Mouse (Mus musculus): ENCODE results near the gene Tmem199. TPM values are rescaled to one million over a fixed set of nuclear protein-coding genes. Genes with fewer than 3 reads are reported as not detected.
"Not testable (repeated sequence)": the region's sequence is repeated elsewhere in the genome, so short reads cannot be mapped to it uniquely, and the experiment has no call there.

Tmem199 gene
- polyA plus RNA-seq, 1 experiment from 2014 or later: 61.9 TPM

DNA sequence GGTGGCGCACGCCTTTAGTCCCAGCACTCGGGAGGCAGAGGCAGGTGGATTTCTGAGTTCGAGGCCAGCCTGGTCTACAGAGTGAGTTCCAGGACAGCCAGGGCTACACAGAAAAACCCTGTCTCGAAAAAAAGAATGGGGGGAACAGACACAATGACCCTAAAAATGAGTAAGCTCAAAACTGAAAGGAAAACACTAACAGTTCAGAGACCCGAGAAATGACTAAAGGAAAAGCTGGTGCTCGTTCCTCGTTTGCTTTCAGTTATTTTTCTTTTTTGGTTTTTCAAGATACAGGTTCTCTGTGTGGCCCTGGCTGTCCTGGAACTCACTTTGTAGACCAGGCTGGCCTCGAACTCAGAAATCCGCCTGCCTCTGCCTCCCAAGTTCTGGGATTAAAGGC, 19.5 kb upstream of the Tmem199 start:
- not testable (repeated sequence) for H3K4me3 ChIP-seq (ENCODE audit: low read depth, low read length); H3K27me3 ChIP-seq (replicated peaks; ENCODE audit: control insufficient read depth, insufficient read depth, low read length); H3K4me1 ChIP-seq (replicated peaks; ENCODE audit: control insufficient read depth, insufficient read depth, low read length); H3K4me2 ChIP-seq; H3K9me3 ChIP-seq (ENCODE audit: control insufficient read depth, low read length); DNase-seq (ENCODE audit: low spot score); H3K9ac ChIP-seq (ENCODE audit: low read depth, low read length); H3K27ac ChIP-seq (ENCODE audit: low read depth, low read length); ATAC-seq (replicated peaks; ENCODE audit: low FRiP score)
- WGBS: 84% methylated on average over 10 of the region's 10 CpGs
- peaks cover 16% of the 10 kb centered on the region for H3K36me3 ChIP-seq (ENCODE audit: control insufficient read depth, insufficient read depth, low read length)

DNA sequence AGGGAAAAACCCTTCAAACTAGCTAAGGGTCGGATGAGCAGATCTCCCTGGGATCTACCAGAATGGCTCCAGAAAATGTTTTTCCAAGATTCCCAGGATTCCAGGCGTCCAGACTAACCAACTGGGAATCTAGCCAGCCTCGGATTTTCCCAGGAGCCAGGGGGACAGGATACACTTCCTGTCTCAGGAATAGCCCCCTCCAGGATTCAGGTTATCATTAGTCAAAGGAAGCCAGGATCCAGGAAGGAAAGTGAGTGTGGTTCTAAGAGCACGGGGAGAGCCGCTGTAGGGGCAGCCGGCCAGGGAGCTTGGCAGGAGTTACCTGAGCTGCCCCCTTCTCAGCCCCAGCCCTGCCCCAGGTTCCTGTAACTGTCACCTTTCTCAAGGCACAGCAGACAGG, 19.1 kb upstream of the Tmem199 start:
- no peak overlapping the region for H3K4me2 ChIP-seq
- no peak for ATAC-seq (replicated peaks; ENCODE audit: low FRiP score)
- no peak overlapping the region for H3K4me3 ChIP-seq (ENCODE audit: low read depth, low read length)
- H3K27ac ChIP-seq (ENCODE audit: low read depth, low read length): no peak overlapping the region; the same call in 1 of the 2 replicates
- H3K36me3 ChIP-seq (ENCODE audit: control insufficient read depth, insufficient read depth, low read length): peaks cover 16% of the 10 kb centered on the region
- DNase-seq (ENCODE audit: low spot score): no peak
- H3K9me3 ChIP-seq (ENCODE audit: control insufficient read depth, low read length): no peaks in the 10 kb centered on the region
- no peak overlapping the region for H3K9ac ChIP-seq (ENCODE audit: low read depth, low read length)
- WGBS: 69% methylated on average over 6 of the region's 6 CpGs
- peaks cover 10% of the 10 kb centered on the region; the same call in 1 of the 2 replicates for H3K4me1 ChIP-seq (replicated peaks; ENCODE audit: control insufficient read depth, insufficient read depth, low read length)
- no peaks in the 10 kb centered on the region for H3K27me3 ChIP-seq (replicated peaks; ENCODE audit: control insufficient read depth, insufficient read depth, low read length)

GRCm38 (mm10) chr11:78530001-78530400, 18.0 kb upstream of the Tmem199 start:
- Histone ChIP-seq H3K4me2 (no peak overlapping the region), H3K27ac (ENCODE audit: low read depth, low read length) (no peak overlapping the region; the same call in 1 of the 2 replicates), H3K9me3 (ENCODE audit: control insufficient read depth, low read length) (no peaks in the 10 kb centered on the region), H3K36me3 (ENCODE audit: control insufficient read depth, insufficient read depth, low read length) (peaks cover 19% of the 10 kb centered on the region), H3K4me3 (ENCODE audit: low read depth, low read length) (no peak overlapping the region), H3K27me3 (replicated peaks; ENCODE audit: control insufficient read depth, insufficient read depth, low read length) (no peaks in the 10 kb centered on the region), H3K9ac (ENCODE audit: low read depth, low read length) (no peak overlapping the region), H3K4me1 (replicated peaks; ENCODE audit: control insufficient read depth, insufficient read depth, low read length) (peaks cover 5% of the 10 kb centered on the region; the same call in 1 of the 2 replicates)
- no peak for ATAC-seq (replicated peaks; ENCODE audit: low FRiP score)
- DNase-seq (ENCODE audit: low spot score): no peak
- WGBS: 89% methylated on average over 12 of the region's 12 CpGs

DNA sequence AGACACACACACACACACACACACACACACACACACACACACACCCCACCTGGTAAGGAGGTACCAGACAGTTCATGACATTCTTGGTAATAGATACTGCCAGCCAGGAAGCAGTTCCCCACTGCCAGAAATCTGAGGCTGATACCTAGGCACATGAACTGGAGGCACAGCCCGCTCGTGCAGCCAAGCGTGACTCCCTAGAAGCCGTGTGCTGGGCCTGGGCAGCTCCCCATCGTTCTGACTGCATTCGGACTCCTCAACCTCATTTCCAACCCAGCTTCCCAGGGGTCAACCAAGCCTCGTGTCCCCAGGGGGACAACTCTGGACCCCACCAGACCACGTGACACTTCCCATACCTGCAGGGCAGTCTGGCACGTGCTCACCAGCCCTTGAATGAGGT, 16.7 kb upstream of the Tmem199 start:
- Histone ChIP-seq H3K27ac (ENCODE audit: low read depth, low read length) (no peak overlapping the region), H3K9ac (ENCODE audit: low read depth, low read length) (no peak overlapping the region), H3K4me1 (replicated peaks; ENCODE audit: control insufficient read depth, insufficient read depth, low read length) (no peaks in the 10 kb centered on the region), H3K36me3 (ENCODE audit: control insufficient read depth, insufficient read depth, low read length) (peaks cover 25% of the 10 kb centered on the region), H3K4me3 (ENCODE audit: low read depth, low read length) (no peak overlapping the region), H3K4me2 (no peak overlapping the region), H3K27me3 (replicated peaks; ENCODE audit: control insufficient read depth, insufficient read depth, low read length) (no peaks in the 10 kb centered on the region), H3K9me3 (ENCODE audit: control insufficient read depth, low read length) (no peaks in the 10 kb centered on the region)
- ATAC-seq (replicated peaks; ENCODE audit: low FRiP score) (no peak), DNase-seq (ENCODE audit: low spot score) (no peak)
- 86% methylated on average over 9 of the region's 9 CpGs for WGBS

DNA sequence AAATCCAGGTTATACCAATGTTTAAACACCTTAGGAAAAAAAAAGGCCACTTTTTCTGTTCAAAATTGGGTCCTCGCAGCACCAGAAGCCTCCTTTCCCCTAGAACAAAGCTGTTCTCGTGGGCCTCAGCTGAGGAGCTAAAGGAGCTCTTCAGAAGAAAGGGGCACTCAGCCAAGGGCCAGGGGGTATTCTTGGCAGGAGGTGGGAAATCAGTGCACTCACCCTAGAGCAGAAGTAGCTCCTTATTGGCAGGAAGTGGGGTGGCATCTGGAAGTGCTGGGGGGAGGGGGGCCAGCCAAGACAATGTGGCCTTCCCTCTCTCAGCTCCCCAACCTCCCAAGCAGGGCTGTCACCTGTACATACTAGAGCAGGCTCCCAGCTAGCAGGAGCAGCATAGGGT, 12.9 kb upstream of the Tmem199 start:
- 91% methylated on average over 2 of the region's 2 CpGs for WGBS
- ATAC-seq (replicated peaks; ENCODE audit: low FRiP score): no peak
- H3K36me3 ChIP-seq (ENCODE audit: control insufficient read depth, insufficient read depth, low read length): peaks cover 47% of the 10 kb centered on the region

GRCm38 (mm10) chr11:78523241-78523955, 11.4 kb upstream of the Tmem199 start:
- DNase-seq (ENCODE audit: low spot score): no peak
- no peak for ATAC-seq (replicated peaks; ENCODE audit: low FRiP score)
- Histone ChIP-seq H3K9ac (ENCODE audit: low read depth, low read length) (no peak overlapping the region), H3K36me3 (ENCODE audit: control insufficient read depth, insufficient read depth, low read length) (peaks cover 42% of the 10 kb centered on the region), H3K27ac (ENCODE audit: low read depth, low read length) (no peak overlapping the region), H3K4me2 (no peak overlapping the region), H3K27me3 (replicated peaks; ENCODE audit: control insufficient read depth, insufficient read depth, low read length) (no peaks in the 10 kb centered on the region), H3K4me3 (ENCODE audit: low read depth, low read length) (no peak overlapping the region), H3K9me3 (ENCODE audit: control insufficient read depth, low read length) (no peaks in the 10 kb centered on the region), H3K4me1 (replicated peaks; ENCODE audit: control insufficient read depth, insufficient read depth, low read length) (no peaks in the 10 kb centered on the region)
- WGBS: 91% methylated on average over 9 of the region's 9 CpGs

More for the DNA sequence above, 12.9 kb upstream of the Tmem199 start:
- Histone ChIP-seq H3K27ac (ENCODE audit: low read depth, low read length) (no peak overlapping the region), H3K27me3 (replicated peaks; ENCODE audit: control insufficient read depth, insufficient read depth, low read length) (no peaks in the 10 kb centered on the region), H3K4me2 (no peak overlapping the region), H3K9me3 (ENCODE audit: control insufficient read depth, low read length) (no peaks in the 10 kb centered on the region), H3K9ac (ENCODE audit: low read depth, low read length) (no peak overlapping the region), H3K4me3 (ENCODE audit: low read depth, low read length) (no peak overlapping the region), H3K4me1 (replicated peaks; ENCODE audit: control insufficient read depth, insufficient read depth, low read length) (no peaks in the 10 kb centered on the region)
- no peak for DNase-seq (ENCODE audit: low spot score)

DNA sequence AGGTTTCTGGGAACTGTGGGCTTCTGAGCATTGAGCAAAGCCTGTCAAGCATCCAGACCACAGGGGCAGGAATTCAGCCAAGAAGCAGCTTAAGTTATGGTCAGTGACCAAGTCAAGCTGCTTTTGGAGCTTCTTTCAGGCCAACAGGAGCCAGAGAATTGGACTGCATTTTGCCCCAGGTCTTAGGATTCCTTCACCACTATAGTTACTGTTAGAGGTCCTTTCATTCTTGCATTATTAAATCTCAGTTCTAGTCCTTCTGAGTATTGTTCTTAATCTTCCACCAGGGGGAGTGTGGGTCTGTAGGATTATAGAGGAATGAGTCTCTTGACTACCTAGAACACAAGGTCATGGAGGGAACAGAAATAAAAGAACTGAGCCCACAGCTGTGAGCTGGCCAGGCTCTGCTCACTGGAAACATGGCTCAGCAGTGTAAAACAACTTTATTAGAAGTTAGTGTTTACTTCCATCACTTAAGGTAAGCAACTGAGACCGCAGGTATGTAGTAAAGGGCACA, 10.6 kb upstream of the Tmem199 start:
- H3K4me2 ChIP-seq: no peak overlapping the region
- H3K4me3 ChIP-seq (ENCODE audit: low read depth, low read length): no peak overlapping the region
- no peak for DNase-seq (ENCODE audit: low spot score)
- no peaks in the 10 kb centered on the region for H3K4me1 ChIP-seq (replicated peaks; ENCODE audit: control insufficient read depth, insufficient read depth, low read length)
- H3K36me3 ChIP-seq (ENCODE audit: control insufficient read depth, insufficient read depth, low read length): peaks cover 46% of the 10 kb centered on the region
- no peaks in the 10 kb centered on the region for H3K9me3 ChIP-seq (ENCODE audit: control insufficient read depth, low read length)
- WGBS: 79% methylated on average over 1 of the region's 1 CpGs
- H3K27ac ChIP-seq (ENCODE audit: low read depth, low read length): no peak overlapping the region
- no peaks in the 10 kb centered on the region for H3K27me3 ChIP-seq (replicated peaks; ENCODE audit: control insufficient read depth, insufficient read depth, low read length)
- ATAC-seq (replicated peaks; ENCODE audit: low FRiP score): no peak
- H3K9ac ChIP-seq (ENCODE audit: low read depth, low read length): no peak overlapping the region

GRCm38 (mm10) chr11:78521880-78522279, 9.9 kb upstream of the Tmem199 start:
- Histone ChIP-seq H3K9me3 (ENCODE audit: control insufficient read depth, low read length) (no peaks in the 10 kb centered on the region), H3K4me2 (no peak overlapping the region), H3K4me1 (replicated peaks; ENCODE audit: control insufficient read depth, insufficient read depth, low read length) (no peaks in the 10 kb centered on the region), H3K4me3 (ENCODE audit: low read depth, low read length) (no peak overlapping the region), H3K9ac (ENCODE audit: low read depth, low read length) (no peak overlapping the region), H3K36me3 (ENCODE audit: control insufficient read depth, insufficient read depth, low read length) (peaks cover 47% of the 10 kb centered on the region), H3K27ac (ENCODE audit: low read depth, low read length) (no peak overlapping the region), H3K27me3 (replicated peaks; ENCODE audit: control insufficient read depth, insufficient read depth, low read length) (no peaks in the 10 kb centered on the region)
- DNase-seq (ENCODE audit: low spot score): no peak
- no peak for ATAC-seq (replicated peaks; ENCODE audit: low FRiP score)
- 94% methylated on average over 3 of the region's 3 CpGs for WGBS

DNA sequence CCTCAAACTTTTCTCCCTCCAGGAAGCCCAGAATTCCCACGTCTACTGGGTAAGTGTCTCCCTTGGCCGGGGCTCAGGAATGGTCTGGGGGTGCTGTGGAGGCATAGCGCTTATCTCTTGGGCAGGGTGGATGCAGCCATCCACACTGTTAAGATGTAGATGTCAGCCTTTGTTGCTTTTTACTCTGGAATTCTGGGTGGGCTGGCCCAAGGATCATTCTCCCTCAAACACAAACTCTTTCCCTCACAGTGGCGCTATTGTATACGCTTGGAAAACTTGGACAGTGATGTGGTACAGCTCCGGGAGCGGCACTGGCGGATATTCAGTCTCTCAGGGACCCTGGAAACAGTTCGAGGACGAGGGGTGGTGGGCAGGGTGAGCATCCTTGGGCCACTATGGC, 7.0 kb upstream of the Tmem199 start:
- Histone ChIP-seq H3K4me3 (ENCODE audit: low read depth, low read length) (no peak overlapping the region), H3K27me3 (replicated peaks; ENCODE audit: control insufficient read depth, insufficient read depth, low read length) (no peaks in the 10 kb centered on the region), H3K27ac (ENCODE audit: low read depth, low read length) (no peak overlapping the region), H3K4me1 (replicated peaks; ENCODE audit: control insufficient read depth, insufficient read depth, low read length) (no peaks in the 10 kb centered on the region), H3K9me3 (ENCODE audit: control insufficient read depth, low read length) (no peaks in the 10 kb centered on the region), H3K9ac (ENCODE audit: low read depth, low read length) (no peak overlapping the region), H3K36me3 (ENCODE audit: control insufficient read depth, insufficient read depth, low read length) (peaks cover 62% of the 10 kb centered on the region), H3K4me2 (no peak overlapping the region)
- WGBS: 94% methylated on average over 10 of the region's 10 CpGs
- DNase-seq (ENCODE audit: low spot score) (no peak), ATAC-seq (replicated peaks; ENCODE audit: low FRiP score) (no peak)

All from liver, embryonic 11.5 days (tissue).